Mouse (Mus musculus) spleen, adult 2 months (tissue): ENCODE measurements around the gene Slc5a4b.

Source experiments
- CTCF ChIP-seq: fragments of 200-500 bp; IDR thresholded peaks from 2 replicates; pipeline ENCODE4 v1.5.1; 2011; ENCODE audit warnings: mild to moderate bottlenecking, inconsistent platforms; ENCODE audit not compliant: insufficient read depth, insufficient read length, insufficient replicate concordance; ENCODE audit errors: extremely low read depth
- POLR2A ChIP-seq: fragments of 200-500 bp; IDR thresholded peaks from 2 replicates; pipeline ENCODE4 v1.6.1; 2011; ENCODE audit warnings: low read depth, low read length, inconsistent platforms

DNA sequence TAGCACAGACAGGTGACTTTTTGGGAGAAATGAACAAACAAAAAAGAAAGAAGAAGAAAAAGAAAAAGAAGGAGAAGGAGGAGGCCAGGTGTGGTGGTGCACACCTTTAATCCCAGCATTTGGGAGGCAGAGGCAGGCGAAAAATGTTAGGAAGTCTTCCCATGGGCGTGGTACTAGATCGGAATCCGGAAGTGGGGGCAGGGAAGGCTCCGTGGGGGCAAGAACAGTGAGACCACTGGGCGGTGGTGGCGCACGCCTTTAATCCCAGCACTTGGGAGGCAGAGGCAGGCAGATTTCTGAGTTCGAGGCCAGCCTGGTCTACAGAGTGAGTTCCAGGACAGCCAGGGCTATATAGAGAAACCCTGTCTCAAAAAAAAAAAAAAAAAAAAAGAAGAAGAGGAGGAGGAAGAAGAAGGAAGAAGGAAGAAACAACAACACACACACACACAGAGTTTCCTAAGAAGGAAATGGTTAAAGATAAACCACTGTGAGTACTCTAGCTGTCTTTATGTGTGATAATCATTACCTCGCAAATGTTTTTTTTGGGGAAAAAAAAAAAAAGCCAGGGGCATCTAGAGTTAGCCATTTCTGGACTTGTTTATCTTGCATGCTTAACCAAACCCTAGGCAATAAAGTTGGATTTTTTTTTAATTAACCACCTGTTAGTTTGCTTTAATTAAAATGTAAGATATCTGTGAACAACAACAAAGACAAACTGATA, 85.1 kb downstream of the Slc5a4b start:
- no peak for TF ChIP-seq POLR2A
- TF ChIP-seq CTCF, result no peak
